In the genomic region with DNA sequence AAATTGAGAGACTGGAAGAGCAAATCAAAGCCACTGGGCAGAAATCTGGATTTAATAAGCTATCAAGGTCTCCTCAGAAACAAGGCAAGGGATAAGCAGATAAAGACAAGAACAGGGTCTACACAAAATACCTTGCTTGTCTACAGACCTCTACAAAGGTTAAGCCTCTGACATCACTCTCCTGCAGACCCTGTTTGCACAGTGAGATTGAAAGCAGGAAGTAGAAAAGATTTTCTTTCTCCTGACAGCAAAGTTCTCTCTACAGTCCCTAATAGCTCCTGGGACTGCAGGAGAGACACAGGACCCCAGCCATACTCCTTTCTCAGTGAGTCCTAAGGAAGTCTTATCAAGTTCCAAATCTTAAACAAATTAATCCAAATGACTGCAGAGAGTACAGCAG, we compare ENCODE assay signal across 22 mouse cellular contexts. TPM values are rescaled to one million over a fixed set of nuclear protein-coding genes. Genes with fewer than 3 reads are reported as not detected.
DNase-seq lines count a peak whose midpoint lies in the region; ATAC-seq and TF ChIP-seq lines count a peak whose summit lies in the region.
"Had no signal": no experiment of that assay in that cellular context is flagged by ENCODE, and none has a peak within 500 bp of the region (broad histone marks: within the 10 kb centered on the region; RNA-seq: fewer than 3 reads in every experiment).

No protein-coding gene starts in this region.

- H3K4me3 ChIP-seq in liver, embryonic 14.5 days (ENCODE audit: insufficient read depth in 1 of 2, low read depth in 2 of 2, low read length in 2 of 2) = no peak overlapping the region
- no peak overlapping the region for H3K4me3 ChIP-seq in liver, embryonic 11.5 days (ENCODE audit: low read depth, low read length)
- H3K4me3 ChIP-seq in CH12.LX (replicated peaks in 1 of 3; ENCODE audit: low read depth in 2 of 3, low read length in 2 of 3, poor library complexity in 1 of 3) = no peak overlapping the region
- H3K4me3 ChIP-seq in liver, postnatal 0 days (ENCODE audit: low read depth, low read length) = no peak overlapping the region
- no peak overlapping the region for H3K4me3 ChIP-seq in stomach, postnatal 0 days (ENCODE audit: low read depth, low read length)
- no peak overlapping the region for H3K4me3 ChIP-seq in lung, postnatal 0 days (ENCODE audit: low read depth, low read length)
- H3K4me3 ChIP-seq: embryonic facial prominence, embryonic 12.5 days; forebrain, embryonic 15.5 days; heart, adult 2 months; heart, embryonic 15.5 days; hindbrain, embryonic 13.5 days had no signal

- no peak overlapping the region; the same call in 1 of the 2 replicates for H3K9ac ChIP-seq in liver, embryonic 14.5 days (replicated peaks)
- no peak overlapping the region for H3K9ac ChIP-seq in liver, embryonic 11.5 days (ENCODE audit: low read depth, low read length)
- no peak overlapping the region for H3K9ac ChIP-seq in CH12.LX (ENCODE audit: insufficient read depth, low read depth)
- no peak overlapping the region for H3K9ac ChIP-seq in liver, postnatal 0 days (replicated peaks)
- no peak overlapping the region for H3K9ac ChIP-seq in stomach, postnatal 0 days (ENCODE audit: low read length)
- no peak overlapping the region for H3K9ac ChIP-seq in lung, postnatal 0 days (replicated peaks; ENCODE audit: low read depth)
- H3K9ac ChIP-seq: embryonic facial prominence, embryonic 12.5 days; forebrain, embryonic 15.5 days; heart, embryonic 15.5 days; hindbrain, embryonic 13.5 days had no signal

- DNase-seq in liver, embryonic 14.5 days (ENCODE audit: low read depth in 3 of 3, low spot score in 3 of 3) = no peak
- no peak for DNase-seq in liver, embryonic 11.5 days (ENCODE audit: low spot score)
- peak; percentile 12 for DNase-seq in CH12.LX (ENCODE audit: extremely low read depth)
- DNase-seq in liver, postnatal 0 days = no peak
- DNase-seq in stomach, postnatal 0 days (ENCODE audit: low spot score) = no peak
- DNase-seq in layer of hippocampus, postnatal 36 days = no peak
- no peak for DNase-seq in lung, postnatal 0 days (ENCODE audit: low spot score)
- DNase-seq: adrenal gland, postnatal 14 days; cerebellum, adult 11-12 months; cerebellum, adult 9-10 months; cerebellum, postnatal 25 days; gastrocnemius, postnatal 10 days; heart, adult 2 months; heart, postnatal 14 days had no signal

- TF ChIP-seq RAD21 in CH12.LX (IDR thresholded peaks at IDR 0.05; ENCODE audit: low read depth, low read length) = no peak

- dilution Hi-C loops in CH12.LX (cut with MboI; ENCODE audit: extremely low pct_ligation_motif_present, extremely low pct_unique_long_range_greater_than_20kb, low sequenced_read_pairs) = no loop called here

- H3K79me2 ChIP-seq in CH12.LX (replicated peaks; ENCODE audit: control insufficient read depth, extremely low read depth, insufficient read depth, poor library complexity, severe bottlenecking) = no peaks in the 10 kb centered on the region

- peak overlapping the region; percentile 23 for H3K4me2 ChIP-seq in liver, embryonic 14.5 days (ENCODE audit: low read depth)
- no peak overlapping the region for H3K4me2 ChIP-seq in liver, embryonic 11.5 days
- H3K4me2 ChIP-seq in CH12.LX (ENCODE audit: insufficient read depth, low read depth, poor library complexity, severe bottlenecking) = no peak overlapping the region
- H3K4me2 ChIP-seq in liver, postnatal 0 days (ENCODE audit: low read depth, low read length) = peak overlapping the region; percentile 53
- H3K4me2 ChIP-seq in stomach, postnatal 0 days (replicated peaks; ENCODE audit: low read depth) = no peak overlapping the region
- no peak overlapping the region for H3K4me2 ChIP-seq in lung, postnatal 0 days (replicated peaks; ENCODE audit: low read depth, low read length)
- H3K4me2 ChIP-seq: embryonic facial prominence, embryonic 12.5 days; forebrain, embryonic 15.5 days; heart, embryonic 11.5 days; heart, embryonic 15.5 days; hindbrain, embryonic 13.5 days had no signal

- ATAC-seq in liver, embryonic 14.5 days (ENCODE audit: insufficient read depth) = no peak
- no peak for ATAC-seq in liver, embryonic 11.5 days (replicated peaks; ENCODE audit: low FRiP score)
- no peak for ATAC-seq in liver, postnatal 0 days
- peak; percentile 66; the same call in 1 of the 2 replicates for ATAC-seq in stomach, postnatal 0 days (ENCODE audit: low FRiP score, low TSS enrichment)
- ATAC-seq in lung, postnatal 0 days = no peak
- ATAC-seq: CD4-positive, CD25-positive, alpha-beta regulatory T cell, adult 4 months; forebrain, embryonic 15.5 days had no signal

- H3K36me3 ChIP-seq in liver, embryonic 14.5 days (replicated peaks; ENCODE audit: control insufficient read depth, insufficient read depth, low read depth) = peaks cover 2% of the 10 kb centered on the region
- H3K36me3 ChIP-seq in liver, embryonic 11.5 days (ENCODE audit: control insufficient read depth, insufficient read depth, low read length) = no peaks in the 10 kb centered on the region; the same call in 1 of the 2 replicates
- peaks cover 9 to 49% of the 10 kb centered on the region in 2 experiments for H3K36me3 ChIP-seq in CH12.LX (replicated peaks in 1 of 2; ENCODE audit: control insufficient read depth in 1 of 2, insufficient read depth in 1 of 2, low read length in 1 of 2)
- H3K36me3 ChIP-seq in liver, postnatal 0 days (replicated peaks; ENCODE audit: insufficient read depth, low read length) = peaks cover 11% of the 10 kb centered on the region
- no peaks in the 10 kb centered on the region; the same call in 1 of the 2 replicates for H3K36me3 ChIP-seq in stomach, postnatal 0 days (ENCODE audit: control insufficient read depth, insufficient read depth, low read length)
- H3K36me3 ChIP-seq in lung, postnatal 0 days (ENCODE audit: insufficient read depth, low read length) = peaks cover 1% of the 10 kb centered on the region; the same call in 1 of the 2 replicates

- TF ChIP-seq POLR2A in CH12.LX (IDR thresholded peaks at IDR 0.05; ENCODE audit: low read depth, low read length) = no peak

- H3K4me1 ChIP-seq in liver, embryonic 14.5 days (replicated peaks; ENCODE audit: control insufficient read depth in 2 of 2, insufficient read depth in 2 of 2, low read length in 1 of 2) = no peaks in the 10 kb centered on the region
- H3K4me1 ChIP-seq in liver, embryonic 11.5 days (replicated peaks; ENCODE audit: control insufficient read depth, insufficient read depth, low read length) = no peaks in the 10 kb centered on the region
- H3K4me1 ChIP-seq in CH12.LX (ENCODE audit: control insufficient read depth in 1 of 2, insufficient read depth in 2 of 2) = peaks cover 0 to 31% of the 10 kb centered on the region in 2 experiments; a peak in 2 of 4 replicates
- no peaks in the 10 kb centered on the region; the same call in 1 of the 2 replicates for H3K4me1 ChIP-seq in liver, postnatal 0 days (ENCODE audit: insufficient read depth)
- H3K4me1 ChIP-seq in stomach, postnatal 0 days (replicated peaks; ENCODE audit: control insufficient read depth, insufficient read depth) = no peaks in the 10 kb centered on the region
- no peaks in the 10 kb centered on the region for H3K4me1 ChIP-seq in lung, postnatal 0 days (ENCODE audit: insufficient read depth, low read depth, low read length)
- H3K4me1 ChIP-seq: embryonic facial prominence, embryonic 12.5 days; forebrain, embryonic 15.5 days; heart, embryonic 15.5 days; hindbrain, embryonic 13.5 days had no signal

- no peak overlapping the region for H3K27ac ChIP-seq in liver, embryonic 14.5 days
- no peak overlapping the region for H3K27ac ChIP-seq in liver, embryonic 11.5 days (ENCODE audit: low read depth, low read length)
- no peak overlapping the region for H3K27ac ChIP-seq in CH12.LX (ENCODE audit: insufficient read depth, low read depth)
- H3K27ac ChIP-seq in liver, postnatal 0 days (ENCODE audit: low read depth) = peak overlapping the region; percentile 18; the same call in 1 of the 2 replicates
- no peak overlapping the region for H3K27ac ChIP-seq in stomach, postnatal 0 days (replicated peaks)
- H3K27ac ChIP-seq in lung, postnatal 0 days (ENCODE audit: low read length) = no peak overlapping the region
- H3K27ac ChIP-seq: embryonic facial prominence, embryonic 12.5 days; forebrain, embryonic 15.5 days; heart, adult 2 months; heart, embryonic 15.5 days; hindbrain, embryonic 13.5 days had no signal

- no peaks in the 10 kb centered on the region for H3K9me3 ChIP-seq in liver, embryonic 14.5 days (ENCODE audit: control insufficient read depth, low read length)
- no peaks in the 10 kb centered on the region for H3K9me3 ChIP-seq in liver, embryonic 11.5 days (ENCODE audit: control insufficient read depth, low read length)
- H3K9me3 ChIP-seq in CH12.LX (replicated peaks; ENCODE audit: low read length) = no peaks in the 10 kb centered on the region
- H3K9me3 ChIP-seq in liver, postnatal 0 days (ENCODE audit: low read length) = no peaks in the 10 kb centered on the region
- H3K9me3 ChIP-seq in stomach, postnatal 0 days (ENCODE audit: control insufficient read depth, low read length) = no peaks in the 10 kb centered on the region
- no peaks in the 10 kb centered on the region for H3K9me3 ChIP-seq in lung, postnatal 0 days (ENCODE audit: low read length)
- H3K9me3 ChIP-seq: embryonic facial prominence, embryonic 12.5 days; forebrain, embryonic 15.5 days; heart, embryonic 15.5 days; hindbrain, embryonic 13.5 days had no signal

- in situ Hi-C loops in CH12.LX (cut with MboI; ENCODE audit: low pct_ligation_motif_present, low pct_unique_long_range_greater_than_20kb, low sequenced_read_pairs) = no loop called here

- TF ChIP-seq EP300 in liver, embryonic 14.5 days (IDR thresholded peaks at IDR 0.05; ENCODE audit: low read depth) = no peak
- no peak for TF ChIP-seq EP300 in CH12.LX (IDR thresholded peaks at IDR 0.05; ENCODE audit: low read length)
- no peak for TF ChIP-seq EP300 in liver, postnatal 0 days (IDR thresholded peaks at IDR 0.05; ENCODE audit: low read depth)
- TF ChIP-seq EP300 in stomach, postnatal 0 days (optimal IDR thresholded peaks at IDR 0.05) = no peak
- no peak for TF ChIP-seq EP300 in lung, postnatal 0 days (IDR thresholded peaks at IDR 0.05)

- TF ChIP-seq CTCF in liver, embryonic 14.5 days (IDR thresholded peaks at IDR 0.05; ENCODE audit: low read depth) = no peak
- no peak for TF ChIP-seq CTCF in CH12.LX (conservative IDR thresholded peaks at IDR 0.05 in 1 of 2, IDR thresholded peaks at IDR 0.05 in 1 of 2; ENCODE audit: low read depth in 2 of 2, low read length in 2 of 2)
- TF ChIP-seq CTCF in liver, postnatal 0 days (IDR thresholded peaks at IDR 0.05; ENCODE audit: low read depth) = no peak
- no peak for TF ChIP-seq CTCF in stomach, postnatal 0 days (IDR thresholded peaks at IDR 0.05; ENCODE audit: low read depth)
- TF ChIP-seq CTCF in lung, postnatal 0 days (IDR thresholded peaks at IDR 0.05) = no peak

- H3K27me3 ChIP-seq in liver, embryonic 14.5 days (ENCODE audit: control insufficient read depth, insufficient read depth, low read length) = no peaks in the 10 kb centered on the region
- no peaks in the 10 kb centered on the region for H3K27me3 ChIP-seq in liver, embryonic 11.5 days (replicated peaks; ENCODE audit: control insufficient read depth, insufficient read depth, low read length)
- no peaks in the 10 kb centered on the region for H3K27me3 ChIP-seq in CH12.LX (replicated peaks)
- no peaks in the 10 kb centered on the region for H3K27me3 ChIP-seq in liver, postnatal 0 days (ENCODE audit: insufficient read depth, low read length)
- no peaks in the 10 kb centered on the region for H3K27me3 ChIP-seq in stomach, postnatal 0 days (ENCODE audit: control insufficient read depth, insufficient read depth, low read length)
- no peaks in the 10 kb centered on the region for H3K27me3 ChIP-seq in lung, postnatal 0 days (replicated peaks; ENCODE audit: insufficient read depth, low read length)
- H3K27me3 ChIP-seq: embryonic facial prominence, embryonic 12.5 days; forebrain, embryonic 15.5 days; heart, embryonic 15.5 days; hindbrain, embryonic 13.5 days had no signal

RNA-seq across cellular contexts. Expression of a gene that starts 3.4 kb away (rescaled TPM):
- polyA plus RNA-seq in liver, embryonic 14.5 days (2012; rRNA removed) = 101 and 113 TPM in 2 replicates
- polyA plus RNA-seq in liver, embryonic 14.5 days (2014; fragmentation: Nextera tagmentation; extraction: Ambion mirVana) = 154 and 169 TPM in 2 replicates
- 110 and 128 TPM in 2 replicates for polyA plus RNA-seq in liver, embryonic 11.5 days (2014; fragmentation: Nextera tagmentation; extraction: Ambion mirVana)
- 5.8 and 6.8 TPM in 2 replicates for total RNA-seq in CH12.LX (2012; rRNA removed)
- total RNA-seq in CH12.LX (2014; rRNA removed) = 14.4 and 15.6 TPM in 2 replicates
- polyA plus RNA-seq in CH12.LX (2012; ENCODE audit: insufficient read length, low read depth) = 13.1 and 13.9 TPM in 2 replicates
- 306 and 316 TPM in 2 replicates for polyA plus RNA-seq in liver, postnatal 0 days (2015; fragmentation: Nextera tagmentation; extraction: Ambion mirVana)
- polyA plus RNA-seq in stomach, postnatal 0 days (2015; fragmentation: Nextera tagmentation; extraction: Ambion mirVana) = 0.41 and 0.96 TPM in 2 replicates
- total RNA-seq in layer of hippocampus, postnatal 36 days (2021) = 1 to 10 TPM in 1 of 2 experiments, under 1 TPM in 1; 0.97 to 1.1 TPM
- 1.2 and 2.1 TPM in 2 replicates for polyA plus RNA-seq in lung, postnatal 0 days (2015; fragmentation: Nextera tagmentation; extraction: Ambion mirVana)
- total RNA-seq: hematopoietic stem cell, adult 5-6 weeks; MEL had no signal

RNA-seq across cellular contexts. Expression of a gene that starts 58.7 kb away (rescaled TPM):
- polyA plus RNA-seq in liver, embryonic 14.5 days (2012; rRNA removed) = 2.9 and 4.3 TPM in 2 replicates
- polyA plus RNA-seq in liver, embryonic 14.5 days (2014; fragmentation: Nextera tagmentation; extraction: Ambion mirVana) = 1.6 TPM in 2 replicates
- polyA plus RNA-seq in liver, embryonic 11.5 days (2014; fragmentation: Nextera tagmentation; extraction: Ambion mirVana) = 5.0 and 7.7 TPM in 2 replicates
- total RNA-seq in CH12.LX (2012; rRNA removed) (5.9 and 11.3 TPM in 2 replicates), CH12.LX (2014; rRNA removed) (2.6 and 3.2 TPM in 2 replicates)
- 7.6 and 7.9 TPM in 2 replicates for polyA plus RNA-seq in CH12.LX (2012; ENCODE audit: insufficient read length, low read depth)
- 1.6 and 2.7 TPM in 2 replicates for polyA plus RNA-seq in liver, postnatal 0 days (2015; fragmentation: Nextera tagmentation; extraction: Ambion mirVana)
- 8.8 and 10.6 TPM in 2 replicates for polyA plus RNA-seq in stomach, postnatal 0 days (2015; fragmentation: Nextera tagmentation; extraction: Ambion mirVana)
- total RNA-seq in layer of hippocampus, postnatal 36 days (2021) = 100 to 1,000 TPM in 1 of 2 experiments, 10 to 100 TPM in 1; 91.2 to 112 TPM
- 7.1 and 7.7 TPM in 2 replicates for polyA plus RNA-seq in lung, postnatal 0 days (2015; fragmentation: Nextera tagmentation; extraction: Ambion mirVana)

Comparison
In these comparisons a context has a peak if more than half of its experiments do, and no peak if none do; other contexts are left out.
1. H3K4me2 ChIP-seq: peak in liver, embryonic 14.5 days (single experiment) and liver, postnatal 0 days (single experiment); none in liver, embryonic 11.5 days (single experiment), CH12.LX (single experiment), stomach, postnatal 0 days (single experiment) and lung, postnatal 0 days (single experiment).